Mouse (Mus musculus) spleen, adult 2 months (tissue): ENCODE results near the gene Lax1.

Experiments
- CTCF ChIP-seq: fragments of 200-500 bp; IDR thresholded peaks from 2 replicates; pipeline ENCODE4 v1.5.1; 2011; ENCODE audit warnings: mild to moderate bottlenecking, inconsistent platforms; ENCODE audit not compliant: insufficient read depth, insufficient read length, insufficient replicate concordance; ENCODE audit errors: extremely low read depth
- POLR2A ChIP-seq: fragments of 200-500 bp; IDR thresholded peaks from 2 replicates; pipeline ENCODE4 v1.6.1; 2011; ENCODE audit warnings: low read depth, low read length, inconsistent platforms

- TF ChIP-seq CTCF (no peak), POLR2A (peak; percentile 45)
Observed at GRCm38 (mm10) chr1:133661203-133661933, 28.5 kb downstream of the Lax1 start, which contains the start of gene Gm38394.
